Mouse (Mus musculus) B cell, adult 62 days (primary cell): Measurements from ENCODE around the gene Dmbt1. TPM values are rescaled to one million over a fixed set of nuclear protein-coding genes. Genes with fewer than 3 reads are reported as not detected.

Source experiments
- total RNA-seq: library from RNA; stranded (reverse); gene quantifications from 4 replicates; pipeline ENCODE4 v1.2.4, GENCODE M21; 2023

Gene Dmbt1
- 0.18 to 0.60 TPM (median 0.52 TPM) in 3 of 4 replicates, not detected in the other for total RNA-seq

DNA sequence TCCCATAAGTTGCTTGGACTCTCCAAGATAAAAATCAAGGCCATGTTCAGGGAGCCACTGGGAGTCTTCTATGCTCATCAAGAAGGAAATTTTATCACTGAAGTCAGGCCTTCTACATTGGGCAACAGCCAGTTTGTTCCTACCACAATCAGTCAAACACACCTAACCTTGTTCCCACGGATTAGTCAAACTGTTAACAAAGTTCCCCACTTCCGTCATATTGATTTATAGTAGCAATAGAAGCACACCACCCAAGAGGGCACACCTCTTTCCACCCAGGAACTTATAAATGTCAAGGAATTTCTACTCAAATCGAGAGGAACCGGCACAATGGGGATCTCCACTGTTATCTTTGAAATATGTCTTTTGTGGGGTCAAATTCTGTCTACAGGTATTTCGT, at the start of gene Dmbt1:
Dmbt1 (plus strand) TSS at position 299 of the 400 bp plus-strand sequence.

DNA sequence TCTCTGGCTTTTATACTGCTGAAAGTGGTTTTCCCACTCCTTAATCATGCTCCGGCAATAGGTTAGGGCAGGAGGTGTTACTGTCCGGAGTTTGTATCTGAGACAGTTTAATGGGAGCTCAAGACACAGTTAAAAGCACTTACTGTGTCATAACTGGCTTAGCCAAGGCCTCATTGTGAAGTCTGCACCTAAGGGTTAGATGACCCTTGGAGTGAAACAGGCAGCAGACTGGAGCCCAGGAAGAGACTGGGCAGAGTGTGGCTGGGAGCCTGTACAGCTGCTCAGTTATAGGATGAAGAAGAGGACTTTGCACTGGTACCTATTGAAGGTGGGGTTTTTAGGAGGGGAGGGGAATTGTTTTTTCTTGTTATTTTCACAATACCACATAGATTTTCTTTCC, 114.4 kb downstream of the Dmbt1 start, which contains the start of gene 4933402N03Rik:
4933402N03Rik (minus strand) TSS at position 101 of the 400 bp plus-strand sequence.

Other genes starting within 250 kb of the Dmbt1 start
- gene Plekha1, start 166.3 kb upstream of the Dmbt1 start, total RNA-seq, result 43.1 to 56.6 TPM (median 47.6 TPM) in 4 replicates
- 0.28 TPM in 1 of 4 replicates, not detected in the others for gene Htra1, start 95.9 kb upstream of the Dmbt1 start, total RNA-seq
- gene 4933402N03Rik, start 114.3 kb downstream of the Dmbt1 start, total RNA-seq, result not detected in 4 replicates
- gene 5430419D17Rik, start 142.3 kb downstream of the Dmbt1 start, total RNA-seq, result not detected in 4 replicates